ENCODE assay signal across 24 mouse cellular contexts in genomic region chr6:32638843-32639242, GRCm38 (mm10). TPM values are rescaled to one million over a fixed set of nuclear protein-coding genes. Genes with fewer than 3 reads are reported as not detected.
DNase-seq lines count a peak whose midpoint lies in the region; ATAC-seq and TF ChIP-seq lines count a peak whose summit lies in the region.
"Had no signal": no experiment of that assay in that cellular context is flagged by ENCODE, and none has a peak within 500 bp of the region (broad histone marks: within the 10 kb centered on the region; RNA-seq: fewer than 3 reads in every experiment).

No protein-coding gene starts in this region.

- no peak overlapping the region for H3K4me2 ChIP-seq in midbrain, embryonic 13.5 days (replicated peaks)
- H3K4me2 ChIP-seq: embryonic facial prominence, embryonic 12.5 days; heart, embryonic 13.5 days; hindbrain, embryonic 12.5 days; limb, embryonic 15.5 days; liver, embryonic 15.5 days; lung, embryonic 15.5 days; neural tube, embryonic 15.5 days had no signal

- no peaks in the 10 kb centered on the region for H3K27me3 ChIP-seq in midbrain, embryonic 13.5 days
- H3K27me3 ChIP-seq: embryonic facial prominence, embryonic 12.5 days; heart, embryonic 13.5 days; hindbrain, embryonic 12.5 days; limb, embryonic 15.5 days; liver, embryonic 15.5 days; lung, embryonic 15.5 days; neural tube, embryonic 15.5 days had no signal

- 0 out of 2 replicates have a peak overlapping the region, but pooled peaks have one; percentile 44 for H3K27ac ChIP-seq in left cerebral cortex, adult 2 months
- no peak overlapping the region for H3K27ac ChIP-seq in midbrain, embryonic 13.5 days
- H3K27ac ChIP-seq: embryonic facial prominence, embryonic 12.5 days; heart, adult 2 months; heart, embryonic 13.5 days; hindbrain, embryonic 12.5 days; limb, embryonic 15.5 days; liver, embryonic 15.5 days; lung, embryonic 15.5 days; neural tube, embryonic 15.5 days; stomach, postnatal 0 days had no signal

- H3K36me3 ChIP-seq in midbrain, embryonic 13.5 days = no peaks in the 10 kb centered on the region
- H3K36me3 ChIP-seq: embryonic facial prominence, embryonic 12.5 days; heart, embryonic 13.5 days; hindbrain, embryonic 12.5 days; limb, embryonic 15.5 days; liver, embryonic 15.5 days; lung, embryonic 15.5 days; neural tube, embryonic 15.5 days had no signal

- H3K4me1 ChIP-seq in midbrain, embryonic 13.5 days (replicated peaks) = no peaks in the 10 kb centered on the region
- H3K4me1 ChIP-seq: embryonic facial prominence, embryonic 12.5 days; hindbrain, embryonic 12.5 days; limb, embryonic 15.5 days; liver, embryonic 15.5 days; lung, embryonic 15.5 days; neural tube, embryonic 15.5 days had no signal

- H3K9ac ChIP-seq in midbrain, embryonic 13.5 days (replicated peaks) = no peak overlapping the region
- H3K9ac ChIP-seq: embryonic facial prominence, embryonic 12.5 days; heart, embryonic 13.5 days; hindbrain, embryonic 12.5 days; limb, embryonic 15.5 days; liver, embryonic 15.5 days; lung, embryonic 15.5 days; neural tube, embryonic 15.5 days had no signal

- H3K4me3 ChIP-seq in left cerebral cortex, adult 2 months = no peak overlapping the region
- H3K4me3 ChIP-seq in midbrain, embryonic 13.5 days (replicated peaks) = no peak overlapping the region
- H3K4me3 ChIP-seq: embryonic facial prominence, embryonic 12.5 days; heart, adult 2 months; heart, embryonic 13.5 days; hindbrain, embryonic 12.5 days; limb, embryonic 15.5 days; liver, embryonic 15.5 days; lung, embryonic 15.5 days; neural tube, embryonic 15.5 days had no signal

- WGBS in midbrain, embryonic 13.5 days = 89% methylated on average over 13 of the region's 13 CpGs

- DNase-seq in left cerebral cortex, adult 11 months (ENCODE audit: low spot score) = peak; percentile 36
- DNase-seq in left cerebral cortex, postnatal 4 days = no peak
- DNase-seq in left cerebral cortex, adult 2 months (ENCODE audit: extremely low spot score in 1 of 2, low spot score in 2 of 2) = peak; percentile 8 to 18
- DNase-seq in right cerebral cortex, postnatal 10 days (ENCODE audit: low spot score in 2 of 2) = peak; percentile 40 to 65
- DNase-seq in natural killer cell, adult 2 months (ENCODE audit: low spot score in 2 of 2) = no peak
- DNase-seq: cerebellum, adult 11-12 months; cerebellum, postnatal 14 days; gastrocnemius, postnatal 25 days; heart, adult 2 months; heart, postnatal 14 days; kidney, postnatal 4 days; lung, postnatal 4 days had no signal

- intact Hi-C loops in left cerebral cortex, postnatal 4 days (cut with DNase I) = no loop called here
- intact Hi-C loops in left cerebral cortex, adult 2 months (cut with DNase I) = loop anchor here (1.0 to 5.0 kb wide), 2 partner anchors 34 to 113 kb away; no protein-coding TSS in a partner anchor

- H3K9me3 ChIP-seq in midbrain, embryonic 13.5 days = no peaks in the 10 kb centered on the region
- H3K9me3 ChIP-seq: embryonic facial prominence, embryonic 12.5 days; hindbrain, embryonic 12.5 days; limb, embryonic 15.5 days; liver, embryonic 15.5 days; lung, embryonic 15.5 days; neural tube, embryonic 15.5 days had no signal

- ATAC-seq in megakaryocyte, adult 5-6 weeks (ENCODE audit: poor library complexity, severe bottlenecking) = no peak
- no peak for ATAC-seq in midbrain, embryonic 13.5 days
- ATAC-seq: CD4-positive, CD25-positive, alpha-beta regulatory T cell, adult 4 months; intestine, postnatal 0 days had no signal

- no peak for TF ChIP-seq CTCF in left cerebral cortex, adult 2 months (IDR thresholded peaks at IDR 0.05)

RNA-seq across cellular contexts. Expression of gene Plxna4, which starts 50.9 kb away (rescaled TPM):
- total RNA-seq in left cerebral cortex, postnatal 4 days (2021) = 100 to 1,000 TPM; 112 to 116 TPM
- 10 to 100 TPM; 70.2 to 71.6 TPM for total RNA-seq in left cerebral cortex, adult 2 months (2021)
- total RNA-seq in megakaryocyte, adult 5-6 weeks (2015) = not detected in 2 replicates
- 0.04 TPM in 1 of 2 replicates, not detected in the other for total RNA-seq in megakaryocyte, adult 5-6 weeks (2017)
- polyA plus RNA-seq in midbrain, embryonic 13.5 days (2015; fragmentation: Nextera tagmentation; extraction: Ambion mirVana) = 8.4 and 9.5 TPM in 2 replicates

Comparison
In these comparisons a context has a peak if more than half of its experiments do, and no peak if none do; other contexts are left out.
1. DNase-seq: peak in left cerebral cortex, adult 11 months (single experiment), left cerebral cortex, adult 2 months (2 of 2) and right cerebral cortex, postnatal 10 days (2 of 2); none in left cerebral cortex, postnatal 4 days (single experiment) and natural killer cell, adult 2 months (0 of 2).
2. RNA of gene Plxna4, which starts 50.9 kb away (total RNA-seq): 112 to 116 TPM in left cerebral cortex, postnatal 4 days and 70.2 to 71.6 TPM in left cerebral cortex, adult 2 months; 0.04 TPM in megakaryocyte, adult 5-6 weeks; every median in the first group is over 10 times any median in the second.